Mouse (Mus musculus) hindbrain, postnatal 0 days (tissue): ENCODE measurements around the gene Anks1. TPM values are rescaled to one million over a fixed set of nuclear protein-coding genes. Genes with fewer than 3 reads are reported as not detected.
A peak's percentile ranks its signal among the peaks of the same experiment; 100 is the strongest.
"Not testable (repeated sequence)": the region's sequence is repeated elsewhere in the genome, so short reads cannot be mapped to it uniquely, and the experiment has no call there.

Experiments used
- ATAC-seq: fragments of 200-750 bp; cut with Nextera tagmentation; 2 replicates; pipeline ENCODE4 v1.8.0; 2017; ENCODE audit warnings: mild to moderate bottlenecking, moderate TSS enrichment, moderate library complexity
- DNase-seq: peaks from one replicate; pipeline ENCODE4 v3.0.0-alpha.2; 2015; ENCODE audit warnings: low spot score
- H3K27ac ChIP-seq: fragments of 300-500 bp; sonication (generic); 2 replicates; pipeline ENCODE4 v1.5.1; 2014; ENCODE audit warnings: mild to moderate bottlenecking
- H3K27me3 ChIP-seq: fragments of 300-500 bp; sonication (generic); 2 replicates; pipeline ENCODE4 v1.6.1; 2014; ENCODE audit warnings: low read length, mixed read lengths; ENCODE audit not compliant: insufficient read depth
- H3K36me3 ChIP-seq: fragments of 300-500 bp; sonication (generic); 2 replicates; pipeline ENCODE4 v1.6.1; 2014; ENCODE audit warnings: low read length, mixed read lengths; ENCODE audit not compliant: insufficient read depth
- H3K4me1 ChIP-seq: fragments of 300-500 bp; sonication (generic); 2 replicates; pipeline ENCODE4 v1.6.1; 2014; ENCODE audit warnings: antibody characterized with exemption, low read length, mixed read lengths; ENCODE audit not compliant: insufficient read depth
- H3K4me2 ChIP-seq: fragments of 300-500 bp; sonication (generic); 2 replicates; pipeline ENCODE4 v1.6.1; 2014; ENCODE audit warnings: low read depth, mild to moderate bottlenecking, low read length, moderate library complexity, mixed read lengths
- H3K4me3 ChIP-seq: fragments of 300-500 bp; sonication (generic); 2 replicates; pipeline ENCODE4 v1.5.1; 2014; ENCODE audit warnings: low read length
- H3K9ac ChIP-seq: fragments of 300-500 bp; sonication (generic); replicated peaks from 2 replicates; pipeline ENCODE4 v1.6.1; 2014; ENCODE audit warnings: mild to moderate bottlenecking, low read length, moderate library complexity, mixed read lengths
- H3K9me3 ChIP-seq: fragments of 300-500 bp; sonication (generic); 2 replicates; pipeline ENCODE4 v1.6.1; 2016; ENCODE audit warnings: low read length, mixed read lengths
- CTCF ChIP-seq: IDR thresholded peaks from 2 replicates; pipeline ENCODE4 v1.5.1; 2016; ENCODE audit warnings: antibody characterized with exemption, control low read depth, low read depth
- WGBS: fragments of 180-500 bp; shearing (Covaris S2); extraction: QIAGEN DNeasy Blood & Tissue Kit; methylation state at CpG from one replicate; pipeline ENCODE4 v1.1.7; 2014; 5-methylcytosine and 5-hydroxymethylcytosine counted together
- polyA plus RNA-seq: library from polyadenylated mRNA; unstranded; fragments of >200 nt; fragmentation: Nextera tagmentation; extraction: Ambion mirVana; gene quantifications from 2 replicates; pipeline ENCODE4 v1.2.1, GENCODE M21; 2015
- total RNA-seq: library from RNA; depleted of rRNA; stranded (reverse); fragments of >200 nt; gene quantifications from 2 replicates; pipeline ENCODE4 v1.2.3, GENCODE M21; 2014

Gene Anks1
- total and polyA plus RNA-seq, 2 experiments from 2014 or later = 35.8 to 102 TPM

GRCm38 (mm10) chr17:27947155-27947554 lies 38.0 kb downstream of the Anks1 start:
- H3K27ac ChIP-seq = peak overlapping the region; percentile 20; the same call in 1 of the 2 replicates
- 86% methylated on average over 2 of the region's 2 CpGs for WGBS
- no peaks in the 10 kb centered on the region for H3K36me3 ChIP-seq
- no peak overlapping the region for H3K9ac ChIP-seq
- H3K4me1 ChIP-seq = peaks cover 17% of the 10 kb centered on the region
- ATAC-seq = peak; percentile 50; the same call in 1 of the 2 replicates
- H3K4me2 ChIP-seq = no peak overlapping the region
- TF ChIP-seq CTCF = peak; percentile 43
- no peak overlapping the region for H3K4me3 ChIP-seq
- no peak for DNase-seq
- H3K9me3 ChIP-seq = no peaks in the 10 kb centered on the region
- no peaks in the 10 kb centered on the region for H3K27me3 ChIP-seq

- no peaks in the 10 kb centered on the region for H3K4me1 ChIP-seq
- no peak for DNase-seq
- H3K4me2 ChIP-seq = no peak overlapping the region
- H3K27me3 ChIP-seq = no peaks in the 10 kb centered on the region
- TF ChIP-seq CTCF = no peak
- no peaks in the 10 kb centered on the region for H3K36me3 ChIP-seq
- no peak overlapping the region for H3K4me3 ChIP-seq
- no peak for ATAC-seq
- H3K27ac ChIP-seq = no peak overlapping the region
- no peaks in the 10 kb centered on the region for H3K9me3 ChIP-seq
- no peak overlapping the region for H3K9ac ChIP-seq
- 84% methylated on average over 6 of the region's 6 CpGs for WGBS
Observed at GRCm38 (mm10) chr17:27953136-27953535, 44.0 kb downstream of the Anks1 start.

- H3K9me3 ChIP-seq = no peaks in the 10 kb centered on the region
Observed at GRCm38 (mm10) chr17:27954629-27955402, 45.7 kb downstream of the Anks1 start.

GRCm38 (mm10) chr17:27957649-27958048 lies 48.5 kb downstream of the Anks1 start:
- 94% methylated on average over 9 of the region's 9 CpGs for WGBS

More at GRCm38 (mm10) chr17:27954629-27955402, 45.7 kb downstream of the Anks1 start:
- no peak for ATAC-seq
- DNase-seq = no peak
- no peaks in the 10 kb centered on the region for H3K27me3 ChIP-seq
- no peak for TF ChIP-seq CTCF
- peak overlapping the region; percentile 48; the same call in 1 of the 2 replicates for H3K27ac ChIP-seq
- no peaks in the 10 kb centered on the region for H3K4me1 ChIP-seq
- H3K36me3 ChIP-seq = no peaks in the 10 kb centered on the region
- no peak overlapping the region for H3K9ac ChIP-seq
- no peak overlapping the region for H3K4me3 ChIP-seq
- 66% methylated on average over 14 of the region's 14 CpGs for WGBS
- H3K4me2 ChIP-seq = no peak overlapping the region

GRCm38 (mm10) chr17:27960128-27961111 lies 51.3 kb downstream of the Anks1 start:
- H3K9ac ChIP-seq = no peak overlapping the region
- no peaks in the 10 kb centered on the region for H3K36me3 ChIP-seq
- no peak for TF ChIP-seq CTCF
- ATAC-seq (no peak), DNase-seq (no peak)
- WGBS = 69% methylated on average over 21 of the region's 21 CpGs
- H3K4me3 ChIP-seq = no peak overlapping the region
- H3K4me2 ChIP-seq = no peak overlapping the region
- H3K4me1 ChIP-seq = no peaks in the 10 kb centered on the region
- peak overlapping the region; percentile 27; the same call in 1 of the 2 replicates for H3K27ac ChIP-seq
- no peaks in the 10 kb centered on the region for H3K27me3 ChIP-seq
- H3K9me3 ChIP-seq = no peaks in the 10 kb centered on the region

More at GRCm38 (mm10) chr17:27957649-27958048, 48.5 kb downstream of the Anks1 start:
- Histone ChIP-seq H3K4me1 (no peaks in the 10 kb centered on the region), H3K9ac (no peak overlapping the region), H3K36me3 (no peaks in the 10 kb centered on the region), H3K27ac (no peak overlapping the region), H3K4me2 (no peak overlapping the region), H3K9me3 (no peaks in the 10 kb centered on the region), H3K27me3 (no peaks in the 10 kb centered on the region), H3K4me3 (no peak overlapping the region)
- DNase-seq (no peak), ATAC-seq (no peak)
- TF ChIP-seq CTCF = no peak

- not testable (repeated sequence) for H3K27ac ChIP-seq, H3K4me1 ChIP-seq, H3K4me2 ChIP-seq, H3K9ac ChIP-seq, DNase-seq, H3K36me3 ChIP-seq, H3K27me3 ChIP-seq, H3K4me3 ChIP-seq, ATAC-seq, H3K9me3 ChIP-seq
- WGBS = 85% methylated on average over 7 of the region's 7 CpGs
Observed at GRCm38 (mm10) chr17:27963120-27963519, 54.0 kb downstream of the Anks1 start.
